Mouse (Mus musculus) stomach, postnatal 0 days (tissue): Measurements from ENCODE around the gene Cryaa. TPM values are rescaled to one million over a fixed set of nuclear protein-coding genes. Genes with fewer than 3 reads are reported as not detected.

Experiments used
- ATAC-seq: fragments of 200-750 bp; cut with Nextera tagmentation; 2 replicates; pipeline ENCODE4 v1.8.0; 2017; ENCODE audit not compliant: low FRiP score, low TSS enrichment
- DNase-seq: peaks from one replicate; pipeline ENCODE4 v3.0.0-alpha.2; 2016; ENCODE audit warnings: low spot score
- H3K27ac ChIP-seq: fragments of 300-500 bp; sonication (generic); replicated peaks from 2 replicates; pipeline ENCODE4 v1.5.1; 2014; ENCODE audit warnings: mild to moderate bottlenecking, control low read depth
- H3K27me3 ChIP-seq: fragments of 300-500 bp; sonication (generic); 2 replicates; pipeline ENCODE4 v1.6.1; 2014; ENCODE audit warnings: low read length; ENCODE audit not compliant: control insufficient read depth, insufficient read depth
- H3K36me3 ChIP-seq: fragments of 300-500 bp; sonication (generic); 2 replicates; pipeline ENCODE4 v1.6.1; 2014; ENCODE audit warnings: low read length, mixed read lengths; ENCODE audit not compliant: control insufficient read depth, insufficient read depth
- H3K4me1 ChIP-seq: fragments of 300-500 bp; sonication (generic); replicated peaks from 2 replicates; pipeline ENCODE4 v1.6.1; 2014; ENCODE audit warnings: antibody characterized with exemption; ENCODE audit not compliant: control insufficient read depth, insufficient read depth
- H3K4me2 ChIP-seq: fragments of 300-500 bp; sonication (generic); replicated peaks from 2 replicates; pipeline ENCODE4 v1.6.1; 2014; ENCODE audit warnings: low read depth, mild to moderate bottlenecking, control low read depth, moderate library complexity
- H3K4me3 ChIP-seq: fragments of 300-500 bp; sonication (generic); 2 replicates; pipeline ENCODE4 v1.5.1; 2014; ENCODE audit warnings: low read depth, low read length, control low read depth
- H3K9ac ChIP-seq: fragments of 300-500 bp; sonication (generic); 2 replicates; pipeline ENCODE4 v1.6.1; 2014; ENCODE audit warnings: mild to moderate bottlenecking, low read length, control low read depth, mixed read lengths
- H3K9me3 ChIP-seq: fragments of 300-500 bp; sonication (generic); 2 replicates; pipeline ENCODE4 v1.6.1; 2016; ENCODE audit warnings: low read length; ENCODE audit not compliant: control insufficient read depth
- CTCF ChIP-seq: IDR thresholded peaks from 2 replicates; pipeline ENCODE4 v1.5.1; 2016; ENCODE audit warnings: antibody characterized with exemption, low read depth, mild to moderate bottlenecking, moderate library complexity
- EP300 ChIP-seq: optimal IDR thresholded peaks from 2 replicates; pipeline ENCODE3; 2016; ENCODE audit warnings: antibody characterized with exemption
- WGBS: fragments of 180-500 bp; shearing (Covaris S2); extraction: QIAGEN DNeasy Blood & Tissue Kit; methylation state at CpG from one replicate; pipeline ENCODE4 v1.1.7; 2014; 5-methylcytosine and 5-hydroxymethylcytosine counted together
- polyA plus RNA-seq: library from polyadenylated mRNA; unstranded; fragments of >200 nt; fragmentation: Nextera tagmentation; extraction: Ambion mirVana; gene quantifications from 2 replicates; pipeline ENCODE4 v1.2.1, GENCODE M21; 2015

Gene Cryaa
- polyA plus RNA-seq, 1 experiment from 2014 or later = 0.12 TPM

- Histone ChIP-seq H3K4me1 (no peaks in the 10 kb centered on the region), H3K27me3 (no peaks in the 10 kb centered on the region), H3K27ac (peak overlapping the region; percentile 59; the same call in 1 of the 2 replicates), H3K36me3 (no peaks in the 10 kb centered on the region), H3K9me3 (no peaks in the 10 kb centered on the region), H3K4me2 (no peak overlapping the region), H3K4me3 (no peak overlapping the region), H3K9ac (no peak overlapping the region)
- WGBS = 30% methylated on average over 6 of the region's 6 CpGs
- ATAC-seq (no peak), DNase-seq (no peak)
- TF ChIP-seq CTCF = no peak
- TF ChIP-seq EP300 = no peak
These were observed 53.4 kb downstream of the Cryaa start for GRCm38 (mm10) chr17:31731038-31731437.

Other genes starting within 250 kb of the Cryaa start
- 14.9 and 15.6 TPM in 2 replicates for gene Wdr4, start 157.8 kb upstream of the Cryaa start, polyA plus RNA-seq
- 334 and 344 TPM in 2 replicates for gene Ndufv3, start 157.7 kb upstream of the Cryaa start, polyA plus RNA-seq
- gene Pknox1, start 113.1 kb upstream of the Cryaa start, polyA plus RNA-seq = 9.5 and 9.8 TPM in 2 replicates
- gene Cbs, start 40.6 kb upstream of the Cryaa start, polyA plus RNA-seq = 0.83 and 1.2 TPM in 2 replicates
- 155 and 161 TPM in 2 replicates for gene U2af1, start 18.9 kb upstream of the Cryaa start, polyA plus RNA-seq
- 18.2 and 19.8 TPM in 2 replicates for gene Sik1, start 178.0 kb downstream of the Cryaa start, polyA plus RNA-seq